Mouse (Mus musculus) spleen, adult 2 months (tissue): ENCODE data around the gene 4930442H23Rik. TPM values are rescaled to one million over a fixed set of nuclear protein-coding genes. Genes with fewer than 3 reads are reported as not detected.
"Not testable (repeated sequence)": the region's sequence is repeated elsewhere in the genome, so short reads cannot be mapped to it uniquely, and the experiment has no call there.

Experiments used
- DNase-seq, 2 experiments: peaks; one replicate each; pipeline versions ENCODE4 v3.0.0 to v3.0.0-alpha.2; 2012 to 2021; ENCODE audit warnings: low spot score in 2 of 2, low read depth in 1 of 2
- H3K27ac ChIP-seq: fragments of 200-500 bp; 2 replicates; pipeline ENCODE4 v1.5.1; 2012; ENCODE audit warnings: low read length, inconsistent platforms; ENCODE audit not compliant: insufficient read depth
- H3K27me3 ChIP-seq: fragments of 200-500 bp; 2 replicates; pipeline ENCODE4 v1.6.1; 2012; ENCODE audit warnings: mild to moderate bottlenecking, moderate library complexity, low read length, inconsistent platforms; ENCODE audit not compliant: control insufficient read depth, insufficient read depth
- H3K36me3 ChIP-seq: fragments of 200-500 bp; 2 replicates; pipeline ENCODE4 v1.6.1; 2012; ENCODE audit warnings: mild to moderate bottlenecking, low read length, inconsistent platforms; ENCODE audit not compliant: control insufficient read depth, insufficient read depth
- H3K4me1 ChIP-seq: fragments of 200-500 bp; 2 replicates; pipeline ENCODE4 v1.6.1; 2011; ENCODE audit warnings: inconsistent platforms; ENCODE audit not compliant: control insufficient read depth, insufficient read depth, insufficient read length
- H3K4me3 ChIP-seq: fragments of 200-500 bp; 2 replicates; pipeline ENCODE4 v1.5.1; 2011; ENCODE audit warnings: mild to moderate bottlenecking, inconsistent platforms; ENCODE audit not compliant: insufficient read depth, insufficient read length; ENCODE audit errors: extremely low read depth
- CTCF ChIP-seq: fragments of 200-500 bp; IDR thresholded peaks from 2 replicates; pipeline ENCODE4 v1.5.1; 2011; ENCODE audit warnings: mild to moderate bottlenecking, inconsistent platforms; ENCODE audit not compliant: insufficient read depth, insufficient read length, insufficient replicate concordance; ENCODE audit errors: extremely low read depth
- POLR2A ChIP-seq: fragments of 200-500 bp; IDR thresholded peaks from 2 replicates; pipeline ENCODE4 v1.6.1; 2011; ENCODE audit warnings: low read depth, low read length, inconsistent platforms
- WGBS: fragments of 180-500 bp; shearing (Covaris S2); methylation state at CpG from one replicate; pipeline ENCODE4 v1.1.7; 2018; 5-methylcytosine and 5-hydroxymethylcytosine counted together
- polyA plus RNA-seq: library from polyadenylated mRNA; depleted of rRNA; stranded (reverse); fragments of >200 nt; gene quantifications from 2 replicates; pipeline ENCODE4 v1.2.3, GENCODE M21; 2012

4930442H23Rik gene
- polyA plus RNA-seq, 1 experiment, result not detected

- WGBS, result 63% methylated on average over 5 of the region's 5 CpGs
- H3K36me3 ChIP-seq, result no peaks in the 10 kb centered on the region
- H3K4me1 ChIP-seq, result peaks cover 4% of the 10 kb centered on the region; the same call in 1 of the 2 replicates
- DNase-seq, result peak in 1 of 2 experiments; percentile 27
- no peak for TF ChIP-seq CTCF
- TF ChIP-seq POLR2A, result no peak
- no peak overlapping the region for H3K27ac ChIP-seq
- no peaks in the 10 kb centered on the region for H3K27me3 ChIP-seq
- no peak overlapping the region for H3K4me3 ChIP-seq
Measured at GRCm38 (mm10) chr10:81221402-81222015, 37.9 kb upstream of the 4930442H23Rik start.

GRCm38 (mm10) chr10:81217964-81218363 is 34.3 kb upstream of the 4930442H23Rik start:
- DNase-seq, result peak; percentile 49 to 76
- 15% methylated on average over 7 of the region's 7 CpGs for WGBS
- peak; percentile 89 for TF ChIP-seq CTCF
- TF ChIP-seq POLR2A, result no peak

GRCm38 (mm10) chr10:81217267-81217666 is 33.6 kb upstream of the 4930442H23Rik start:
- H3K36me3 ChIP-seq, H3K27ac ChIP-seq, H3K4me3 ChIP-seq, H3K27me3 ChIP-seq, H3K4me1 ChIP-seq: not testable (repeated sequence)
- peak; percentile 29; the same call in 1 of the 2 replicates for TF ChIP-seq CTCF
- 6% methylated on average over 1 of the region's 1 CpGs for WGBS
- peak in 1 of 2 experiments; percentile 32 for DNase-seq

More at GRCm38 (mm10) chr10:81217964-81218363, 34.3 kb upstream of the 4930442H23Rik start:
- no peaks in the 10 kb centered on the region for H3K36me3 ChIP-seq
- no peaks in the 10 kb centered on the region for H3K27me3 ChIP-seq
- no peak overlapping the region for H3K27ac ChIP-seq
- no peak overlapping the region for H3K4me3 ChIP-seq
- H3K4me1 ChIP-seq, result peaks cover 4% of the 10 kb centered on the region; the same call in 1 of the 2 replicates

- no peak for DNase-seq
- H3K4me1 ChIP-seq, result peaks cover 4% of the 10 kb centered on the region; the same call in 1 of the 2 replicates
- H3K27ac ChIP-seq, result no peak overlapping the region
- 83% methylated on average over 6 of the region's 6 CpGs for WGBS
- H3K27me3 ChIP-seq, result no peaks in the 10 kb centered on the region
- TF ChIP-seq POLR2A (no peak), CTCF (no peak)
- no peaks in the 10 kb centered on the region for H3K36me3 ChIP-seq
- H3K4me3 ChIP-seq, result no peak overlapping the region
Measured at GRCm38 (mm10) chr10:81216810-81217209, 33.2 kb upstream of the 4930442H23Rik start.

GRCm38 (mm10) chr10:81216260-81216659 is 32.6 kb upstream of the 4930442H23Rik start:
- Histone ChIP-seq H3K4me1 (no peaks in the 10 kb centered on the region), H3K36me3 (no peaks in the 10 kb centered on the region), H3K27me3 (no peaks in the 10 kb centered on the region), H3K27ac (no peak overlapping the region), H3K4me3 (no peak overlapping the region)
- TF ChIP-seq CTCF (no peak), POLR2A (no peak)
- no peak for DNase-seq
- WGBS, result 82% methylated on average over 6 of the region's 6 CpGs

- no peak for DNase-seq
- Histone ChIP-seq H3K4me1 (no peaks in the 10 kb centered on the region), H3K27me3 (no peaks in the 10 kb centered on the region), H3K27ac (no peak overlapping the region), H3K4me3 (no peak overlapping the region), H3K36me3 (no peaks in the 10 kb centered on the region)
- TF ChIP-seq CTCF (0 out of 2 replicates have a peak, but pooled peaks have one; percentile 16), POLR2A (no peak)
- 94% methylated on average over 5 of the region's 5 CpGs for WGBS
Measured at GRCm38 (mm10) chr10:81210154-81210553, 26.5 kb upstream of the 4930442H23Rik start.

GRCm38 (mm10) chr10:81204137-81204536 is 20.5 kb upstream of the 4930442H23Rik start:
- no peaks in the 10 kb centered on the region for H3K27me3 ChIP-seq
- 75% methylated on average over 4 of the region's 4 CpGs for WGBS
- H3K36me3 ChIP-seq, result no peaks in the 10 kb centered on the region
- TF ChIP-seq CTCF, result no peak
- no peak for TF ChIP-seq POLR2A
- H3K27ac ChIP-seq, result no peak overlapping the region
- H3K4me3 ChIP-seq, result no peak overlapping the region
- no peak for DNase-seq
- no peaks in the 10 kb centered on the region for H3K4me1 ChIP-seq
